Mouse (Mus musculus) embryonic fibroblast, embryonic 13.5 days (primary cell): ENCODE data around the gene Copg2. TPM values are rescaled to one million over a fixed set of nuclear protein-coding genes. Genes with fewer than 3 reads are reported as not detected.

Experiments used
- H3K27ac ChIP-seq: 2 replicates; pipeline ENCODE4 v1.5.1; 2012; ENCODE audit warnings: low read length, control low read depth, inconsistent platforms; ENCODE audit not compliant: insufficient read depth
- H3K4me1 ChIP-seq: 2 replicates; pipeline ENCODE4 v1.6.1; 2011; ENCODE audit warnings: low read length; ENCODE audit not compliant: control insufficient read depth, insufficient read depth
- H3K4me3 ChIP-seq: 2 replicates; pipeline ENCODE4 v1.5.1; 2011; ENCODE audit warnings: mild to moderate bottlenecking, control low read depth, low read length; ENCODE audit not compliant: insufficient read depth
- CTCF ChIP-seq: IDR thresholded peaks from 2 replicates; pipeline ENCODE4 v1.5.1; 2011; ENCODE audit warnings: mild to moderate bottlenecking, control low read depth, low read length, moderate library complexity, borderline replicate concordance; ENCODE audit not compliant: insufficient read depth
- POLR2A ChIP-seq: IDR thresholded peaks from 2 replicates; pipeline ENCODE4 v1.6.1; 2011; ENCODE audit warnings: low read depth, mild to moderate bottlenecking, control low read depth, low read length, moderate library complexity
- polyA plus RNA-seq: library from polyadenylated mRNA; stranded (reverse); fragments of >200 nt; gene quantifications from 2 replicates; pipeline ENCODE4 v1.2.4, GENCODE M21; 2011; ENCODE audit warnings: low read depth; ENCODE audit not compliant: missing spikeins, insufficient read length

Copg2 gene
- polyA plus RNA-seq, 1 experiment, result 43.8 TPM

DNA sequence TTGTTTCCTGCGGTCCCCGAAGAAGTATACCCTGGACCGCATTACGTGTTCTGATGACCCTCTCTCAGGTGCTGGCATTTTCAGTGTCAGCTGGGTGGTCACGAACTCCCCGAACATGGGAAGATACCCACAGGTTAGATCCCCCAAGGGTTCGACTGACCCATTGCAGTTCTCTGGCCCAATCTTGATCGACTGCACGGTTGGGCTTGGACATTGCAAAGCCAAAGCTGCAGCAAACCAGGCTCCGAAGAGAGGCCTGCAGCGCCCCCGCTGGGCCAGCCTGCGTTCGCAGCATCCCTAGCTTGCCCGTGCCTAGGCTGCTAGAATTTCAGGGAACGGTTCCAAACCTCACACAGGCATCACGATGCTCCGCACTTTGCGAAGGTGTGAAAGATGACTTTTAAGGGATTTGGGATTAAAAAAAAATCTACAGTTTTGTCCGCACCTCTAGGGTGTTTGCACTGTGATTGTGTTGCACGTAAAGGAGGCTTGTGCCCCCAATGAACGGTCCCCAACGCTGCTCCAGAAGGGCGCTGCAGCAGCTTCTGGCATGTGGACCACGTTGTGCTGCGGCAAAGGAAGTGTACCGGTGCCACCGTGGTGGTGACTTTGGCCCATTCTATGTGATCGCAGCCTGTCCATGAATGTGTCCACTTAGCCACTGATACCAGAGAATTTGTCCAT, 159.6 kb downstream of the Copg2 start:
- H3K4me1 ChIP-seq, result no peaks in the 10 kb centered on the region
- TF ChIP-seq POLR2A, result 0 out of 2 replicates have a peak, but pooled peaks have one; percentile 20
- TF ChIP-seq CTCF, result peak; percentile 60; the same call in 1 of the 2 replicates
- H3K27ac ChIP-seq, result no peak overlapping the region; the same call in 1 of the 2 replicates
- no peak overlapping the region for H3K4me3 ChIP-seq

DNA sequence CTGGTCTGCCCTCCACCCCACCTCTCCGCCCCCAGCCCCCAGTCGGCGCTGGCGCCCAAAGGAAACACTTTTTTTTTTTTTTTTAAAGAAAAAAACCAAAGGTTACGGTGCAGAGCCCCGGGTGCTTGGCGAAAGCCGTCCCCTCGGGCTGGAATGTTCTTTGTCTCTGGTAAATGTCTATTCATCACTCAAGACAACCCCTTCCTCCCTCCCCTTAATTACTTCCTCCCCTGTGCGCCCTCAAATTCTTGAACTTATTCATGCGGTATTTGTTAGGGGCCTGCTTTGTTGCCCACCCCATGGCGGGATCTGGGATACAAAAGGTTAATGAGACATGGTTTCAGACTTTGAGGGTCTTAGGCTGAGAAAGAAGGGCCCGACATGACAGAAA, 160.2 kb downstream of the Copg2 start:
- Histone ChIP-seq H3K4me1 (no peaks in the 10 kb centered on the region), H3K27ac (no peak overlapping the region; the same call in 1 of the 2 replicates), H3K4me3 (no peak overlapping the region)
- TF ChIP-seq POLR2A, result no peak
- TF ChIP-seq CTCF, result no peak

DNA sequence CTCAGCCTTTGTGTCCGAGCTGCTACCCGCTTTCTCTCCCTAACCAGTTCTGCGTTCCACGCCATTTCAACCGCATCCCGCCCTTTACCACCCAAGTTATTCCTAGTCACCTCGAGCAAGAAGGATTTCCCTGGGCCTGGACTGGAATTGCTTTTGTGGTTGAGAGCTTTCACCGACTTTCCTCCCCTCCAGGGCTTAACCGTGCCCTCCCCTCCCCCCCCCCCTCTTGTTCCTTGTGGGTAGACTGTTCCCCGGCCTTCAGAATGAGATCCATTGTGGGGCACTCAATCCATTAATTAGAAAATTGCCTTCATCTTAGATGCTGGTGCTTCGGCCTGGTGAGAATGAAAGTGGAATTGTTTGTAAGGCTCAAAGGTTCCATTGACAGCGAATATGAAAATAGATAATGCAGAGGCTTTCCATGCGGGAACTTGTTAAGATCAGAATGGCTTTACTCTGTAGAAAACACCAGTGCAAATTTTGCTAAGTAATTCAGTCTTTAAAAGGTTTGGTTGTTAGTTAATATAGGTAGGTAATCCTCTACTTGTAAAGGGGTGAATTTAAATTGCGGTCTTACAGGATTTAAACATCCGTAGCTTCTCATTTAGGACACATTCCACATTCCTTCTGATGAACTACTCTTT, 160.7 kb downstream of the Copg2 start:
- Histone ChIP-seq H3K27ac (peak overlapping the region; percentile 22; the same call in 1 of the 2 replicates), H3K4me1 (no peaks in the 10 kb centered on the region), H3K4me3 (no peak overlapping the region)
- TF ChIP-seq CTCF, result no peak
- TF ChIP-seq POLR2A, result no peak

DNA sequence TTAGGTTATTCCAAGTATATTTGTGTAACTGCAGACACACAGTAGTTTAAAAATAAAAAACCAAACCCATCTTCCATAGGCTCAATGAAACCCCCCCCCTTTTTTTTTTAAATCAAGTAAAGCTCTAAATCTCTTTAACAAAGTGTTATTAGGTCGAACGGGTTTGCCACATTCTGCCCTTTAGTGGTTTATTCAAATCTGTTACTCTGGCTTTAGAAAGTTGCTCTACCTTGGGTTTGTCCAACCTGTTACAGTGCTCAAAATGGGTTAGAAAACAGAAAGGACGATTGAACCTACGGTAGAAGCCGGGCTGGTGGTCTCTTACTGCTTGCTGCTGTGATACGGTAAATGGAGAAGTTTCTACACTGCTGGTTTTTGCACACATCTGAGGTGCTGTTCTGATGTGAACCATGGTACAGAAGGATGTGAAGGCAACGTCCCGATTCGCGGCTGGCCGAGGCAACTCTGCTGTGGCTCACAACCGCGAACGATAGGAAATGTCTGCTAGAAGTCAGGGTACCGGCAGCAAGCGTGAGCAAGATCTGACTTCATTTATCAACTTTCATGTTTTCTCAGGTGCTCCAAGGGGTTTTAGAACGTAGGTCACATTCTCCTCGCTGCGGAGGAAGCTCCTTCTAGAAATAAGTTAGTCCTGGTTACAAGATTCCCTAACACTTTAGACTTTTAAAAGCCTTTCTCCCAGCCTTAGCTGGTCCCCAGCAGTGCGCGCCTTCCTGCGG, 161.4 kb downstream of the Copg2 start:
- Histone ChIP-seq H3K27ac (peak overlapping the region; percentile 22; the same call in 1 of the 2 replicates), H3K4me1 (no peaks in the 10 kb centered on the region), H3K4me3 (peak overlapping the region; percentile 10; the same call in 1 of the 2 replicates)
- TF ChIP-seq CTCF, result no peak
- TF ChIP-seq POLR2A, result no peak

DNA sequence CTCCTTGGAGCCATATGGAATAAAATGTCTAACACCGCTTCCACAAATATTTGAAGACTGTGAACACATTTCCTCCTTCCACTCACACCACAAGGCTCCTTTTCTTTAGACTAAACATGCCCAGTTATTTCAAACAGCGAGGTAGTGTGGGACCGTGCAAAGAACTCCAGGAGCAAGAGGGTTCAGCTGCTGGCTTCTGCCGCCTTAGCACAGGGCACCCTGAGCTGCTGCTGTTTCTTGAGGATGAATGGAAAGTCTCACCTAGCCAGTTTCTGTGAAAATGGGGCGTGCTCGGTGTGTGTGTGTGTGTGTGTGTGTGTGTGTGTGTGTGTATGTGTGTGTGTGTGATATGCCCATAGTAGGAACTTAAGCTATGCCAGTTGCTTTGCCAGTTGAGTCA, 162.1 kb downstream of the Copg2 start:
- Histone ChIP-seq H3K4me1 (no peaks in the 10 kb centered on the region), H3K4me3 (no peak overlapping the region), H3K27ac (no peak overlapping the region)
- TF ChIP-seq CTCF (no peak), POLR2A (no peak)

DNA sequence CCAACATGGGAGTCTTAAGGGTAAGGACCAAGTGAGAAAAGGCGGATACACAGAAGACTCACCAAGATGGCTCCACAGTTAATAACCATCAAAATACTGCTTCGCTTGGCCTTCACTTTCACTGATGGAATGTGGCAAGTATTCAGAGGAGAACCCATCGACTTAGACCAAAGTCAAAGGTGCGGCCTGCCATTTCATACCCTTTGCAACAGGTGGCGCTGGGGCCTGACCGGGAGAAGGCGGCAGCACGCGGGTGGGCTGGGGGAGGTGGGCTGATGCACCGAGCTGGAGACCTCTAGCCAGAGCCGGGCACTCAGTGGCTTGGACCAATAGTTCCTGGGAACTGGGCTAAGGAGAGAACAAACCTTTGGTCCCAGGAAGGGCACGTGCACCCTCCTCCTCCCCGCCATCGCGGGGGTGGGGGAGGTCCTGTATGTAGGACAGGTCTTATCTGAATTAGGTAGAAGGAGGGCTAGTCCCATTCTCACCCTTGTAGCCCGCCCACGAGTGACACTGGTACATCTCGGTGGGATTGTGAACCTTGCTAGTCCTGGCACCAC, 163.9 kb downstream of the Copg2 start:
- Histone ChIP-seq H3K27ac (no peak overlapping the region), H3K4me1 (no peaks in the 10 kb centered on the region), H3K4me3 (no peak overlapping the region)
- TF ChIP-seq CTCF, result no peak
- TF ChIP-seq POLR2A, result no peak

DNA sequence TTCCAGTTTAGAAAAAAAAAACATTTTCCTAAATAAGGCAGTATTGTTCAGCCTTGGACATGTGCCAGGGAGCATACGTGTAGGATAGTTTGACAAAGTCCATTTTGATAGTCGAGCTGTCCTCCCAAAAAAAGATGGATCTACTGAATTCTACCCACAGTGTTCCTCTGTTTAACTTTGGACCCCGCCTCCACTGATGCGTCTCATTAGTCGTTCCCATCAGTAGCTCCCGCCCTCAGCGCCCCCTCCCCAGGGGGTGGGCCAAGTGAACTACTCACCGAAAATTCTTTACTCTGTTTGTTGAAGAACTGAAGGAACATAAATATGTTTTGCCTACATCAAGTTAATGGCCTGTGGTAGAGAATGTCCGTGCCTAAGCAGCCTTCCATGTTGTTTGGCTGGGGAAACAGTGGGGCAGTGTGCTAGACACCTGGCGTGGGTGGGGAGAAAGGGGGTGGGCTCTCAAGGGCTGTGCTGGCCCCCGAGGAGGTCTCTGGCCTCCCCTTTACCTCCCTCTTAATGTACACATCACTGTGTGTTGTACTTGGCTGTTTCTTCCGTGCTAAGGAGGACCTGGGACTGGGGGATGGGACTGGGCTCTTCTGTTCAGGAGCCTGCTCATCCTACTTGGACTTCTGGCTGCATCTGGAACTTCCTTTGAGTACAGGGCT, 166.2 kb downstream of the Copg2 start:
- no peak for TF ChIP-seq POLR2A
- no peak for TF ChIP-seq CTCF
- Histone ChIP-seq H3K4me1 (no peaks in the 10 kb centered on the region), H3K4me3 (no peak overlapping the region), H3K27ac (no peak overlapping the region)

DNA sequence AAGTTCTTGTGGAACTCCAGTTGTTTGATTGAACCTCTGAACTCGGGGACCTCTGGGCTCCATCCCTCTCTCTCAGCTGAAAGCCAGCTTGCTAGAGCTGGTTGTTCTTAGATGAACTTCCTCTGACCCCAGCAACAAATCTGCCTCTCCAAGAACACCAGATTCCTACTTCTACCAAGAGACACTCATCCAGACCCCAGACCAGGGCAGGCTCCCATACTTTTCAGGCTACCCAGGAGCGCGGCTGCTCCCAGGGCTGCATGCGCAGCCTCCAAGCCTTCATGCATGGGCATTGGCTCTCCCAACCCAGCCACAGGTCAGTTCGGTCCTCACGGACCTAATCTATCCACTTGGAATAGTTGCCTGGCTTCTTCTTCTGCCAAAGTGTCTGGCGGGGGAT, 173.3 kb downstream of the Copg2 start, which contains the start of gene Mest:
Mest (plus strand) TSS at position 217 of the 400 bp plus-strand sequence.
- no peak within 1 kb of the TSS for H3K27ac ChIP-seq
- H3K4me1 ChIP-seq, result no peaks in the 10 kb centered on the region
- H3K4me3 ChIP-seq, result no peak within 1 kb of the TSS
- TF ChIP-seq POLR2A (no peak), CTCF (no peak)
